Mouse (Mus musculus): ENCODE data around the gene Tpp1. TPM values are rescaled to one million over a fixed set of nuclear protein-coding genes. Genes with fewer than 3 reads are reported as not detected.
"Not testable (repeated sequence)": the region's sequence is repeated elsewhere in the genome, so short reads cannot be mapped to it uniquely, and the experiment has no call there.

Gene Tpp1
- total and polyA plus RNA-seq, 2 experiments, result 27.4 to 124 TPM

DNA sequence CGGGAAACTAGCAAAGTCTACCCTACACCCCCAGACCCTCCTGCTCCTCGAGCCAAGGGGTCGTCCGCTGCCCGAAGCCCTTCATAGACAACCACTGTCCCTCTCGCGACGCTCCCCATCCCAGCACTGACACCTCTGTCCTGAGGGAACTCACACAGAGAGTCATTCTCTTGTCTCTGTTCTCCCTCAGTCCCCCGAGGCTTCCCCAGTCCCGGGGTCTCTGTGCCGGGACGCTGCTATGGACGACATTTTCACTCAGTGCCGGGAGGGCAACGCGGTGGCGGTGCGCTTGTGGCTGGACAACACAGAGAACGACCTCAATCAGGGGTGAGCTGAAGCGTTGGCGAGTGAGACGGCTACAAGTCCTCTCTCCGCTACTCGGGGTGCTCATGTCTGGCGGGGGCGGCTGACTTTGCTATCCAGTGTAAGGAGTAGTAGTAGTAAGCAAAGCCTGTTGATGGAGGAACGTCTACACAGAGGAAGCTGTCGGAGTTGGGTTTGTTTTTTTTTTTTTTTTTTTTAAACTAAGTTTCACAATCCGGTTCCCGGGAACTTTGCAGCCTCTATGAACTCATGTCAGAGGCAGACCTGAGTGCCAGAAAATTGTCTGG lies 15.0 kb downstream of the Tpp1 start, which contains the start of gene Rrp8:
Rrp8 (minus strand) TSS at position 475 of the 611 bp plus-strand sequence.
- peaks cover 6% of the 10 kb centered on the region; the same call in 1 of the 2 replicates for H3K4me1 ChIP-seq (ENCODE audit: control insufficient read depth, insufficient read depth, low read length)
- H3K9ac ChIP-seq (ENCODE audit: low read depth, low read length), result peak within 1 kb of the TSS; percentile 93
- WGBS, result under 1% methylated on average over 30 of the region's 30 CpGs

DNA sequence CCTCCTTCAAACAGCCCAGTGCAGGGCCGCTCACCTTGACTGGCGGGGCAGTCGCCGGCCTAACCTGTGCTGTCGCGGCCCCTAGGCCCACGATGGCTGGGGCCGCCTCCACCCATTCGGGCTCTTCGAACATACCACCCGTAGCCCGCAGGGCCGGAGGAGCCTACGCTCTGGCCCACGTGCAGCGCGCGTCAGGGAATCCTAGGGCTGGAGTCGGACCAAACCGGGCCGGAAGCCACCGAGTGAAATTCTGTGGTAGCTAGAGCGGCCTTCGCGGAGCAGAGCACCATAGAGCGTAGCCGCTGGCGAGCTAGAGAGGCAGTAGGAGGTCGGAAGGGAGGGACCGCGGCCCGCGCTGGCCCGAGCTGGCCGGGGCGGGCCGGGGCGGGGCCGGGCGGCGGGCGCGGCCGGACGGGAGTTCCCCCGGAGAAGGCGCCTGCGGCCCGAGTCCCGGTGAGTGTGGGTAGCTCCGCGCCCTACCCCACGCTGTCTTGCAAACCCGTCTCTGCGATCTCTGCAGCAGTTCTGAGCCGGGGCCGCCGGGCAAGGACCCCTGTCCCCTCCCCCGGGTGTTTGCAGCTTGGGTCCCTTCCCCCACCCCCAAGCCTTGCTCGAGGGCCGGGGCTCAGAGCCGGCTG lies 15.7 kb downstream of the Tpp1 start, which contains the start of gene Ilk:
Ilk (plus strand) TSS at position 329 of the 638 bp plus-strand sequence.
- H3K79me2 ChIP-seq (ENCODE audit: control insufficient read depth, insufficient read depth, low read length), result peaks cover 5% of the 10 kb centered on the region; the same call in 1 of the 2 replicates
- under 1% methylated on average over 62 of the region's 62 CpGs for WGBS
- H3K27ac ChIP-seq (replicated peaks; ENCODE audit: insufficient read depth, low read depth, low read length), result peak within 1 kb of the TSS; percentile 86
- H3K36me3 ChIP-seq (ENCODE audit: control insufficient read depth, insufficient read depth, low read length), result peaks cover 35% of the 10 kb centered on the region
- H3K4me1 ChIP-seq (ENCODE audit: control insufficient read depth, insufficient read depth, low read length), result peaks cover 6% of the 10 kb centered on the region; the same call in 1 of the 2 replicates
- peak within 1 kb of the TSS; percentile 93 for H3K9ac ChIP-seq (ENCODE audit: low read depth, low read length)
- TF ChIP-seq CTCF (IDR thresholded peaks at IDR 0.05; ENCODE audit: low read depth, low read length) (no peak), POLR2A (IDR thresholded peaks at IDR 0.05; ENCODE audit: extremely low read depth, insufficient read depth, low read length) (peak; percentile 76)
- H3K4me3 ChIP-seq (ENCODE audit: insufficient read depth, low read depth, low read length), result peak within 1 kb of the TSS; percentile 89
- peak; percentile 90 for DNase-seq (ENCODE audit: extremely low read depth, low read depth, low spot score)
- no peaks in the 10 kb centered on the region for H3K27me3 ChIP-seq (ENCODE audit: control insufficient read depth, insufficient read depth, low read length)

More for the DNA sequence above, 15.0 kb downstream of the Tpp1 start, which contains the start of gene Rrp8:
- peak within 1 kb of the TSS; percentile 89 for H3K4me3 ChIP-seq (ENCODE audit: insufficient read depth, low read depth, low read length)
- DNase-seq (ENCODE audit: extremely low read depth, low read depth, low spot score), result peak; percentile 72
- TF ChIP-seq CTCF (IDR thresholded peaks at IDR 0.05; ENCODE audit: low read depth, low read length), result no peak
- no peak for TF ChIP-seq POLR2A (IDR thresholded peaks at IDR 0.05; ENCODE audit: extremely low read depth, insufficient read depth, low read length)
- peak within 1 kb of the TSS; percentile 86 for H3K27ac ChIP-seq (replicated peaks; ENCODE audit: insufficient read depth, low read depth, low read length)
- H3K36me3 ChIP-seq (ENCODE audit: control insufficient read depth, insufficient read depth, low read length), result peaks cover 35% of the 10 kb centered on the region
- peaks cover 5% of the 10 kb centered on the region; the same call in 1 of the 2 replicates for H3K79me2 ChIP-seq (ENCODE audit: control insufficient read depth, insufficient read depth, low read length)
- H3K27me3 ChIP-seq (ENCODE audit: control insufficient read depth, insufficient read depth, low read length), result no peaks in the 10 kb centered on the region

DNA sequence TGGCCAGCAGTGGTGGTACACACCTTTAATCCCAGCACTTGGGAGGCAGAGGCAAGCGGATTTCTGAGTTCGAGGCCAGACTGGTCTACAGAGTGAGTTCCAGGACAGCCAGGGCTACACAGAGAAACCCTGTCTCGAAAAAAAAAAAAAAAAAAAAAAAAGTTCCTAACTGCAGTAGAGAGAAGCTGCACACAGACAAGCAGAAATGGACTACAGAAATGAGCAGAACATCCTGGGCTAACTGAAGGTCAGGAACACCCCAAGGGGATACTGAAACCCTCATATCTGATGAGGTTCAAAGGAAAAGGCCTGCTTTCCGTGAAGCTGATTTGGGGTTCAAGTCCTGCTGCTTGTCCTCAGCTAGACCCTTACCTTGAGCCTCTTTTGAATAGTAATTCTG lies 16.6 kb downstream of the Tpp1 start:
- not testable (repeated sequence) for DNase-seq (ENCODE audit: extremely low read depth, low read depth, low spot score); H3K79me2 ChIP-seq (ENCODE audit: control insufficient read depth, insufficient read depth, low read length); H3K27ac ChIP-seq (replicated peaks; ENCODE audit: insufficient read depth, low read depth, low read length); H3K4me1 ChIP-seq (ENCODE audit: control insufficient read depth, insufficient read depth, low read length); H3K27me3 ChIP-seq (ENCODE audit: control insufficient read depth, insufficient read depth, low read length)
- H3K9ac ChIP-seq (ENCODE audit: low read depth, low read length), result peak overlapping the region; percentile 39; the same call in 1 of the 2 replicates
- peaks cover 39% of the 10 kb centered on the region for H3K36me3 ChIP-seq (ENCODE audit: control insufficient read depth, insufficient read depth, low read length)
- peak overlapping the region; percentile 35; the same call in 1 of the 2 replicates for H3K4me3 ChIP-seq (ENCODE audit: insufficient read depth, low read depth, low read length)
- 46% methylated on average over 4 of the region's 4 CpGs for WGBS

DNA sequence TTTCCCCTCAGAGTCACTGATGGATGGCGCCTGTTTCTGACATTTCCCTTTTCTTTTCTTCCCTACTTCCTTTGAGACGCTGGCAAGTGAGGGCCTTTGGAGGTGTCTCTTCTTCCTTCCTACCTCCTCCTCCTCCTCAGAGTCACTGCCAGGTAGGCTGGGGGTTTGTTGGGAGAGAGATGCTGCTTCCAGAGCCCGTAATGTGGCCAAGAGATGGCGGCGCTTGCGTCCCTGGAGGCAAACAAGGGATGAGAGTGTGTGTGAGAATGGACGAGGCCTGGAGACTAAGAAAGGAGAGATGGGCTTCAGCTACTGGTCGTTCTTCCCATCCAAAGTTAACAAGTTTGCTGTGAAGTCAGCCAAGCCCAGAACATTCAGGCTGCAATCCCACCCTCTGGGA lies 17.2 kb downstream of the Tpp1 start:
- H3K27me3 ChIP-seq (ENCODE audit: control insufficient read depth, insufficient read depth, low read length), result no peaks in the 10 kb centered on the region
- WGBS, result 94% methylated on average over 8 of the region's 8 CpGs
- TF ChIP-seq CTCF (IDR thresholded peaks at IDR 0.05; ENCODE audit: low read depth, low read length), result no peak
- no peak for TF ChIP-seq POLR2A (IDR thresholded peaks at IDR 0.05; ENCODE audit: extremely low read depth, insufficient read depth, low read length)
- H3K79me2 ChIP-seq (ENCODE audit: control insufficient read depth, insufficient read depth, low read length), result peaks cover 5% of the 10 kb centered on the region; the same call in 1 of the 2 replicates
- H3K27ac ChIP-seq (replicated peaks; ENCODE audit: insufficient read depth, low read depth, low read length), result no peak overlapping the region
- H3K4me3 ChIP-seq (ENCODE audit: insufficient read depth, low read depth, low read length), result no peak overlapping the region
- H3K9ac ChIP-seq (ENCODE audit: low read depth, low read length), result no peak overlapping the region
- peaks cover 35% of the 10 kb centered on the region for H3K36me3 ChIP-seq (ENCODE audit: control insufficient read depth, insufficient read depth, low read length)
- DNase-seq (ENCODE audit: extremely low read depth, low read depth, low spot score), result no peak
- H3K4me1 ChIP-seq (ENCODE audit: control insufficient read depth, insufficient read depth, low read length), result peaks cover 6% of the 10 kb centered on the region; the same call in 1 of the 2 replicates

DNA sequence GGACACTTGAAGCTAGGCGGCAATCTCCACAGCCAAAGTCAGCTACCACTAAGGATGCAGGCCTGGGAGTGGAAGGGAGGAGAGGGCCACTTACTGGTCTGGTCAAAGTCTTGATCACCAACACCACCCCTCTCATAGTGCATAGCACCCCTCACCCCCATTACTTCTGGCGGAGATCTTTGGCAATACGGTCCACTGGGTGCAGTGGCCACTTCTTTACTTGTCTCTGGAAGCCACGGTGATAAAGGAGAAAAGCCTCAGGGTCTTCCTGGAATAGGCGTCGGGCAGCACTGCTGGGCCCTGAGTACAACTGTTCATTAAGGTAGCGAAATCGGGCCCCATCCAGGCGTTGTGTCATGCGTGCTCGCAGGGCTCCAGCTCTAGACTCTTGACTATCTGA lies 18.2 kb downstream of the Tpp1 start:
- TF ChIP-seq POLR2A (IDR thresholded peaks at IDR 0.05; ENCODE audit: extremely low read depth, insufficient read depth, low read length), result no peak
- 97% methylated on average over 11 of the region's 11 CpGs for WGBS

More for the DNA sequence above, 18.2 kb downstream of the Tpp1 start:
- Histone ChIP-seq H3K27ac (replicated peaks; ENCODE audit: insufficient read depth, low read depth, low read length) (no peak overlapping the region), H3K36me3 (ENCODE audit: control insufficient read depth, insufficient read depth, low read length) (peaks cover 35% of the 10 kb centered on the region), H3K9ac (ENCODE audit: low read depth, low read length) (no peak overlapping the region), H3K79me2 (ENCODE audit: control insufficient read depth, insufficient read depth, low read length) (peaks cover 5% of the 10 kb centered on the region; the same call in 1 of the 2 replicates), H3K27me3 (ENCODE audit: control insufficient read depth, insufficient read depth, low read length) (no peaks in the 10 kb centered on the region), H3K4me3 (ENCODE audit: insufficient read depth, low read depth, low read length) (no peak overlapping the region), H3K4me1 (ENCODE audit: control insufficient read depth, insufficient read depth, low read length) (peaks cover 6% of the 10 kb centered on the region; the same call in 1 of the 2 replicates)
- DNase-seq (ENCODE audit: extremely low read depth, low read depth, low spot score), result no peak

Measured in liver, adult 2 months (tissue).